Mouse (Mus musculus) C2C12 (cell line): ENCODE data around the gene Lmln. TPM values are rescaled to one million over a fixed set of nuclear protein-coding genes. Genes with fewer than 3 reads are reported as not detected.
A peak's percentile ranks its signal among the peaks of the same experiment; 100 is the strongest.
"Not testable (repeated sequence)": the region's sequence is repeated elsewhere in the genome, so short reads cannot be mapped to it uniquely, and the experiment has no call there.

Experiments used
- H3K27me3 ChIP-seq: one replicate; pipeline ENCODE4 v1.6.1; 2011; ENCODE audit not compliant: control insufficient read depth, insufficient read depth, insufficient read length
- H3K36me3 ChIP-seq: one replicate; pipeline ENCODE4 v1.6.1; 2011; ENCODE audit not compliant: control insufficient read depth, insufficient read depth
- H3K4me3 ChIP-seq: one replicate; pipeline ENCODE4 v1.5.1; 2011; ENCODE audit warnings: mild to moderate bottlenecking, control low read depth; ENCODE audit not compliant: poor library complexity, insufficient read depth, severe bottlenecking
- H3K79me2 ChIP-seq: one replicate; pipeline ENCODE4 v1.6.1; 2011; ENCODE audit not compliant: control insufficient read depth, insufficient read depth
- H3K79me3 ChIP-seq: one replicate; pipeline ENCODE4 v1.6.1; 2011; ENCODE audit warnings: low read depth, control low read depth
- H3ac ChIP-seq: one replicate; pipeline ENCODE3; 2011; ENCODE audit warnings: low read depth; ENCODE audit not compliant: control insufficient read depth, insufficient read length
- CEBPB ChIP-seq: IDR thresholded peaks from one replicate; pipeline ENCODE4 v1.6.1; 2011; ENCODE audit warnings: low read depth, mild to moderate bottlenecking, control low read depth, moderate library complexity
- CTCF ChIP-seq: IDR thresholded peaks from one replicate; pipeline ENCODE4 v1.5.1; 2011; ENCODE audit not compliant: control insufficient read depth, insufficient read depth, insufficient read length
- FOSL1 ChIP-seq: IDR thresholded peaks from one replicate; pipeline ENCODE4 v1.8.0; 2011; ENCODE audit warnings: mild to moderate bottlenecking, low read length; ENCODE audit not compliant: poor library complexity, insufficient read depth, severe bottlenecking
- MAX ChIP-seq: IDR thresholded peaks from one replicate; pipeline ENCODE4 v1.6.1; 2011; ENCODE audit warnings: mild to moderate bottlenecking, control low read depth
- MYOD1 ChIP-seq: IDR thresholded peaks from one replicate; pipeline ENCODE4 v1.6.1; 2011; ENCODE audit warnings: low read depth; ENCODE audit not compliant: control insufficient read depth, insufficient read length
- MYOG ChIP-seq: IDR thresholded peaks from one replicate; pipeline ENCODE4 v1.6.1; 2011; ENCODE audit not compliant: control insufficient read depth, insufficient read length; ENCODE audit errors: extremely low read depth
- USF1 ChIP-seq: IDR thresholded peaks from one replicate; pipeline ENCODE4 v1.6.1; 2011; ENCODE audit warnings: low read depth, mild to moderate bottlenecking, control low read depth, moderate library complexity
- polyA plus RNA-seq: library from polyadenylated mRNA; unstranded; fragments of >200 nt; fragmentation: generic; extraction: Trizol; gene quantifications from one replicate; pipeline ENCODE4 v1.2.1, GENCODE M21; 2012; ENCODE audit warnings: missing spikeins

Gene Lmln
- polyA plus RNA-seq, 1 experiment, result 1.2 TPM

GRCm38 (mm10) chr16:33053141-33053540, 9.2 kb upstream of the Lmln start:
- no peak for TF ChIP-seq MYOD1
- no peak for TF ChIP-seq MAX
- TF ChIP-seq CEBPB, result no peak
- TF ChIP-seq USF1, result no peak
- no peak for TF ChIP-seq CTCF
- TF ChIP-seq MYOG, result no peak
- TF ChIP-seq FOSL1, result no peak

GRCm38 (mm10) chr16:33054927-33055326, 7.4 kb upstream of the Lmln start:
- Histone ChIP-seq H3K36me3 (peaks cover 30% of the 10 kb centered on the region), H3K79me2 (peaks cover 37% of the 10 kb centered on the region), H3K79me3 (peaks cover 34% of the 10 kb centered on the region)
- H3K4me3 ChIP-seq, H3ac ChIP-seq, H3K27me3 ChIP-seq: not testable (repeated sequence)

More at GRCm38 (mm10) chr16:33053141-33053540, 9.2 kb upstream of the Lmln start:
- peaks cover 18% of the 10 kb centered on the region for H3K79me3 ChIP-seq
- H3ac ChIP-seq, result no peak overlapping the region
- peaks cover 3% of the 10 kb centered on the region for H3K27me3 ChIP-seq
- H3K36me3 ChIP-seq, result peaks cover 12% of the 10 kb centered on the region
- H3K79me2 ChIP-seq, result peaks cover 19% of the 10 kb centered on the region
- no peak overlapping the region for H3K4me3 ChIP-seq

GRCm38 (mm10) chr16:33055655-33056054, 6.7 kb upstream of the Lmln start:
- Histone ChIP-seq H3K27me3 (peaks cover 3% of the 10 kb centered on the region), H3ac (peak overlapping the region; percentile 35)
- TF ChIP-seq MYOG (no peak), MAX (no peak), MYOD1 (no peak), CEBPB (no peak), CTCF (no peak)

GRCm38 (mm10) chr16:33056095-33056785, 6.1 kb upstream of the Lmln start, which contains the start of the genes Iqcg and Rpl35a:
TSS of gene Iqcg (minus strand) at chr16:33056218.
TSS of gene Rpl35a (plus strand) at chr16:33056453.
- TF ChIP-seq USF1 (no peak), FOSL1 (no peak), CEBPB (no peak), MAX (peak; percentile 99)
- Histone ChIP-seq H3K27me3 (peaks cover 3% of the 10 kb centered on the region), H3K4me3 (peak within 1 kb of the TSS; percentile 86), H3K79me3 (peaks cover 34% of the 10 kb centered on the region), H3ac (peak within 1 kb of the TSS; percentile 92), H3K79me2 (peaks cover 43% of the 10 kb centered on the region), H3K36me3 (peaks cover 42% of the 10 kb centered on the region)

More at GRCm38 (mm10) chr16:33055655-33056054, 6.7 kb upstream of the Lmln start:
- Histone ChIP-seq H3K4me3 (no peak overlapping the region), H3K79me3 (peaks cover 34% of the 10 kb centered on the region), H3K36me3 (peaks cover 37% of the 10 kb centered on the region), H3K79me2 (peaks cover 43% of the 10 kb centered on the region)

GRCm38 (mm10) chr16:33056786-33057185, 5.5 kb upstream of the Lmln start:
- H3K36me3 ChIP-seq, result peaks cover 42% of the 10 kb centered on the region
- peaks cover 3% of the 10 kb centered on the region for H3K27me3 ChIP-seq
- H3K4me3 ChIP-seq, result peak overlapping the region; percentile 86
- H3K79me3 ChIP-seq, result peaks cover 34% of the 10 kb centered on the region
- H3K79me2 ChIP-seq, result peaks cover 43% of the 10 kb centered on the region
- TF ChIP-seq FOSL1 (no peak), CTCF (no peak), USF1 (no peak), CEBPB (no peak), MAX (no peak), MYOG (no peak), MYOD1 (no peak)
- peak overlapping the region; percentile 92 for H3ac ChIP-seq

GRCm38 (mm10) chr16:33058033-33058432, 4.3 kb upstream of the Lmln start:
- H3K27me3 ChIP-seq, result peaks cover 1% of the 10 kb centered on the region
- peaks cover 42% of the 10 kb centered on the region for H3K36me3 ChIP-seq
- peaks cover 43% of the 10 kb centered on the region for H3K79me2 ChIP-seq
- TF ChIP-seq MYOG, result no peak
- TF ChIP-seq CEBPB, result no peak
- TF ChIP-seq USF1, result no peak
- TF ChIP-seq MAX, result no peak
- no peak for TF ChIP-seq FOSL1
- TF ChIP-seq CTCF, result no peak
- no peak for TF ChIP-seq MYOD1
- peak overlapping the region; percentile 93 for H3ac ChIP-seq
- H3K79me3 ChIP-seq, result peaks cover 34% of the 10 kb centered on the region
- peak overlapping the region; percentile 86 for H3K4me3 ChIP-seq

- not testable (repeated sequence) for H3K4me3 ChIP-seq, H3K27me3 ChIP-seq
- Histone ChIP-seq H3K79me3 (peaks cover 34% of the 10 kb centered on the region), H3K36me3 (peaks cover 42% of the 10 kb centered on the region), H3ac (peak overlapping the region; percentile 26), H3K79me2 (peaks cover 43% of the 10 kb centered on the region)
Measured at GRCm38 (mm10) chr16:33058656-33059055, 3.7 kb upstream of the Lmln start.
